Mouse (Mus musculus): ENCODE data around the gene Adarb2.

- peak; percentile 72 for TF ChIP-seq CTCF (IDR thresholded peaks at IDR 0.05; ENCODE audit: extremely low read depth, insufficient read depth, low read length)
- no peak for TF ChIP-seq POLR2A (IDR thresholded peaks at IDR 0.05; ENCODE audit: extremely low read depth, insufficient read depth, low read length)
These were observed 582.5 kb downstream of the Adarb2 start for GRCm38 (mm10) chr13:8785185-8785584.
